Mouse (Mus musculus): ENCODE results near the gene Zfp583. TPM values are rescaled to one million over a fixed set of nuclear protein-coding genes. Genes with fewer than 3 reads are reported as not detected.
"Not testable (repeated sequence)": the region's sequence is repeated elsewhere in the genome, so short reads cannot be mapped to it uniquely, and the experiment has no call there.

Zfp583 gene
- polyA plus RNA-seq, 1 experiment from 2014 or later, result 7.3 TPM

- Histone ChIP-seq H3K4me2 (no peak overlapping the region), H3K9ac (no peak overlapping the region), H3K27me3 (no peaks in the 10 kb centered on the region), H3K4me3 (no peak overlapping the region), H3K27ac (no peak overlapping the region), H3K4me1 (peaks cover 5% of the 10 kb centered on the region; the same call in 1 of the 2 replicates), H3K9me3 (no peaks in the 10 kb centered on the region), H3K36me3 (no peaks in the 10 kb centered on the region)
- 52% methylated on average over 10 of the region's 10 CpGs for WGBS
- no peak for ATAC-seq (ENCODE audit: borderline replicate concordance, extremely low read depth, low FRiP score, low TSS enrichment)
Measured at GRCm38 (mm10) chr7:6358937-6359590, 28.0 kb upstream of the Zfp583 start.

- H3K27me3 ChIP-seq, result no peaks in the 10 kb centered on the region
- peaks cover 5% of the 10 kb centered on the region; the same call in 1 of the 2 replicates for H3K4me1 ChIP-seq
- no peaks in the 10 kb centered on the region for H3K36me3 ChIP-seq
- 46% methylated on average over 2 of the region's 2 CpGs for WGBS
- H3K4me3 ChIP-seq, result no peak overlapping the region
- H3K9me3 ChIP-seq, result no peaks in the 10 kb centered on the region
- H3K4me2 ChIP-seq, result no peak overlapping the region
- no peak overlapping the region for H3K27ac ChIP-seq
- no peak for ATAC-seq (ENCODE audit: borderline replicate concordance, extremely low read depth, low FRiP score, low TSS enrichment)
- no peak overlapping the region for H3K9ac ChIP-seq
Measured at GRCm38 (mm10) chr7:6358121-6358520, 27.0 kb upstream of the Zfp583 start.

- H3K27me3 ChIP-seq, result no peaks in the 10 kb centered on the region
- H3K4me3 ChIP-seq, result peak overlapping the region; percentile 60
- H3K4me2 ChIP-seq, result peak overlapping the region; percentile 52
- no peaks in the 10 kb centered on the region for H3K36me3 ChIP-seq
- H3K9me3 ChIP-seq, result no peaks in the 10 kb centered on the region
- 27% methylated on average over 10 of the region's 10 CpGs for WGBS
- no peak overlapping the region for H3K27ac ChIP-seq
- H3K9ac ChIP-seq, result no peak overlapping the region
- peaks cover 4% of the 10 kb centered on the region; the same call in 1 of the 2 replicates for H3K4me1 ChIP-seq
- ATAC-seq (ENCODE audit: borderline replicate concordance, extremely low read depth, low FRiP score, low TSS enrichment), result peak; percentile 6; the same call in 1 of the 2 replicates
Measured at GRCm38 (mm10) chr7:6344124-6344523, 13.0 kb upstream of the Zfp583 start.

DNA sequence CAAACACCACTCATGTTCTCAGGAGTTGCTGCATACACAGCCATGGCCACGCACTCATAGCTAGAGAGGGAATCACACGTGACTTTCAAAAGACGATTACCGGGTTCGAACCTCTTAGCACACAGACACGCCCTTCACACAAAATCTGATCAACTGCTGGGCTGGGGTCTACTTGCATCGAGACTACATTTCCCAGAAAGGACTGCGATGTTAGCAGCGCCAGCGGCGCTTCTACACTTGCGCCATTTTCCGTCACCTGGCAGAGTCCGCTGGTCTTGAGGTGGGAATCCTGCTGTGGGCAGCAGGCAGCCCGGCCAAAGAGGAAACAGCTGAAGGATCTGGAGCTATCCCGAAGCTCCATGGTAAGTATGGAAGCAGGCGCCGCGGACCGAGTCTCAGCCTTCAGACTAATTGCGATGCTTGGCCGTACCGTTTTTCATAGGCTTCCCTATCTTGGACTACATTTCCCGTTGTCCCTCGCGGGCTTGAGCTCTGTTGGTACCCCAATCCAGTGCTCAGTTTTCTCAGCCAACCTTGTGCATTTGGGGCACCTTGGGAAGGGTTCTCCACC is 12.5 kb upstream of the Zfp583 start, which contains the start of gene Gm3854:
Gm3854 (plus strand) TSS at position 259 of the 571 bp plus-strand sequence.
- under 1% methylated on average over 26 of the region's 26 CpGs for WGBS
- Histone ChIP-seq H3K4me3 (peak within 1 kb of the TSS; percentile 60), H3K27ac (no peak within 1 kb of the TSS), H3K36me3 (no peaks in the 10 kb centered on the region), H3K4me2 (peak within 1 kb of the TSS; percentile 52), H3K4me1 (peaks cover 4% of the 10 kb centered on the region; the same call in 1 of the 2 replicates), H3K27me3 (no peaks in the 10 kb centered on the region), H3K9me3 (no peaks in the 10 kb centered on the region), H3K9ac (peak within 1 kb of the TSS; percentile 45)
- peak; percentile 89 for ATAC-seq (ENCODE audit: borderline replicate concordance, extremely low read depth, low FRiP score, low TSS enrichment)

GRCm38 (mm10) chr7:6339865-6340264 is 8.8 kb upstream of the Zfp583 start:
- H3K4me1 ChIP-seq, result peaks cover 4% of the 10 kb centered on the region; the same call in 1 of the 2 replicates
- H3K9me3 ChIP-seq, result no peaks in the 10 kb centered on the region
- no peak overlapping the region for H3K27ac ChIP-seq
- no peak overlapping the region for H3K4me2 ChIP-seq
- H3K9ac ChIP-seq, result no peak overlapping the region
- H3K36me3 ChIP-seq, result no peaks in the 10 kb centered on the region
- no peaks in the 10 kb centered on the region for H3K27me3 ChIP-seq
- WGBS, result 76% methylated on average over 5 of the region's 5 CpGs
- H3K4me3 ChIP-seq, result no peak overlapping the region
- no peak for ATAC-seq (ENCODE audit: borderline replicate concordance, extremely low read depth, low FRiP score, low TSS enrichment)

- H3K4me3 ChIP-seq, result peak overlapping the region; percentile 59
- WGBS, result 10% methylated on average over 23 of the region's 23 CpGs
- peak overlapping the region; percentile 69 for H3K4me2 ChIP-seq
- ATAC-seq (ENCODE audit: borderline replicate concordance, extremely low read depth, low FRiP score, low TSS enrichment), result peak; percentile 78
- no peaks in the 10 kb centered on the region for H3K27me3 ChIP-seq
- peak overlapping the region; percentile 76 for H3K27ac ChIP-seq
- H3K9ac ChIP-seq, result peak overlapping the region; percentile 71
- peaks cover 13% of the 10 kb centered on the region for H3K4me1 ChIP-seq
- H3K36me3 ChIP-seq, result no peaks in the 10 kb centered on the region
- H3K9me3 ChIP-seq, result no peaks in the 10 kb centered on the region
Measured at GRCm38 (mm10) chr7:6330458-6331232, 440 bp downstream of the Zfp583 start.

DNA sequence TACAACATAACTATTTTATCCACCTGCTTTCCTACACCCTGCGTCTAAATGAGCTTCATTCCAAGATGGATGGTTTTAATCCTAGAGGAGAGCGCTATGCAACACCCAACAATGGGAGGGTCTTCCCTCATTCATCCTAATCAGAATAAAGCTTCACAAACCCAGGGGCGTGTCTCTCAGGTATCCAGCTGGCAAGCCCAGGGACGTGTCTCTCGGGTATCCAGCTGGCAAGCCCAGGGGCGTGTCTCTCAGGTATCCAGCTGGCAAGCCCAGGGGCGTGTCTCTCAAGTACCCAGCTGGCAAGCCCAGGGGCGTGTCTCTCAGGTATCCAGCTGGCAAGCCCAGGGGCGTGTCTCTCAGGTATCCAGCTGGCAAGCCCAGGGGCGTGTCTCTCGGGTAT is 30.3 kb downstream of the Zfp583 start:
- not testable (repeated sequence) for H3K4me2 ChIP-seq; H3K9ac ChIP-seq; ATAC-seq (ENCODE audit: borderline replicate concordance, extremely low read depth, low FRiP score, low TSS enrichment); H3K9me3 ChIP-seq; H3K27me3 ChIP-seq; H3K4me1 ChIP-seq; H3K4me3 ChIP-seq; H3K27ac ChIP-seq
- H3K36me3 ChIP-seq, result peaks cover 14% of the 10 kb centered on the region
- 60% methylated on average over 11 of the region's 11 CpGs for WGBS

- H3K4me1 ChIP-seq; H3K27ac ChIP-seq; H3K4me2 ChIP-seq; H3K9me3 ChIP-seq; H3K36me3 ChIP-seq; ATAC-seq (ENCODE audit: borderline replicate concordance, extremely low read depth, low FRiP score, low TSS enrichment); H3K27me3 ChIP-seq; H3K9ac ChIP-seq; H3K4me3 ChIP-seq: not testable (repeated sequence)
- 85% methylated on average over 6 of the region's 6 CpGs for WGBS
Measured at GRCm38 (mm10) chr7:6291121-6291520, 40.0 kb downstream of the Zfp583 start.

DNA sequence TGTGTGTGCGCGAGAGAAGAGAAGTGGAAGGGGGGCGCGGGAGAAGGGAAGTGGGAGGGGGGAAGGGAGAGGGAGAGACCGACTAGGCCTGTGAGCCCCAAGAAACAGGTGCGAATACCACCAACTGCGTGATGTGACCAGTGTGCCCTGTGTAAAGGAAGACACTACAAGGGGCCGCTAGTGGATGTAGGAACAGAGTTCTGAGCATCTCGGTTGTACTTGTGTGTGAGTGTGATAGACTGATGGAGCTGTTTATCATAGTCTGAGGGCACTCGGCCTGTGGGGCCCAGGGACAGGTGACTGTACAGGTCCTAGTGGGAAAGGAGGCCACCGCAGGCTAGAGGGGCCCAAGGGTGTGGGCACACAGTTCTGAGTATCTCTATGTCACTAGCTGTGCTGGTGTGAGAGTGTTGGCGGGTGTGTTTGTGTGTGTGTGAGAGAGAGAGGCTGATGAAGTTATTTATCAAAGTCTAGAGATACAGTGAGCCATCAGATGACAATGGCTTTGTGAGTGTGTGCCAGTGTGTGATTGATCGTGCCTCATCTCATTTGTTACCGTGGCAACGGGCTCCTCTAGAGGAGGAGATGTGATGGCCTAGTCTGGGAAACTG is 44.1 kb downstream of the Zfp583 start:
- H3K27ac ChIP-seq, result no peak overlapping the region
- peak overlapping the region; percentile 43 for H3K9ac ChIP-seq
- peak overlapping the region; percentile 74 for H3K4me2 ChIP-seq
- no peaks in the 10 kb centered on the region for H3K9me3 ChIP-seq
- H3K36me3 ChIP-seq, result no peaks in the 10 kb centered on the region
- 15% methylated on average over 15 of the region's 15 CpGs for WGBS
- H3K4me1 ChIP-seq, result peaks cover 18% of the 10 kb centered on the region
- H3K27me3 ChIP-seq, result no peaks in the 10 kb centered on the region
- H3K4me3 ChIP-seq, result peak overlapping the region; percentile 59
- peak; percentile 2; the same call in 1 of the 2 replicates for ATAC-seq (ENCODE audit: borderline replicate concordance, extremely low read depth, low FRiP score, low TSS enrichment)

- WGBS, result 3% methylated on average over 49 of the region's 50 CpGs
- Histone ChIP-seq H3K36me3 (no peaks in the 10 kb centered on the region), H3K4me2 (peak within 1 kb of the TSS; percentile 74), H3K9me3 (no peaks in the 10 kb centered on the region), H3K4me3 (peak within 1 kb of the TSS; percentile 59), H3K27ac (peak within 1 kb of the TSS; percentile 86), H3K9ac (peak within 1 kb of the TSS; percentile 49), H3K27me3 (no peaks in the 10 kb centered on the region), H3K4me1 (peaks cover 18% of the 10 kb centered on the region)
- ATAC-seq (ENCODE audit: borderline replicate concordance, extremely low read depth, low FRiP score, low TSS enrichment), result peak; percentile 90
Measured at GRCm38 (mm10) chr7:6285842-6286705, 45.0 kb downstream of the Zfp583 start, which contains the start of gene Zfp667. Gene Zfp667, plus strand, starts transcription at chr7:6286579.

DNA sequence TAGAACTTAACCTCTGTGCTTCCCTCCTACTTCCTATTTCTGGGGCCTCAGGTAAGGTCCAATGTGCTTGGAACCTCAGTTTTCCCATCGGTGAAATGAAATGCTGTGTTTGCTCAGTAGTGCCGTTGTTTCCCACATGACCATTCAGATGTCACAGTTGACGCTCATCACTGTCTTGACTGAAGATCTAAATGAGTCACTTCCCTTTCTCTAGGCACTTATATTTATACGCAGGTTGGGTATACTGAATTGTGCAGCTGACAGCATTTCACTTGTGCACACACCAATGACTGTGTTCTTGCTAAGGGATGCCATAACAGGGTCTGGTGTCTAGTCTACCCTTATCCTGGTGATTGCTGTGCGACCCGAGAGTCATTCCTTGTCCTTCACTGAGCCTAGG is 45.7 kb downstream of the Zfp583 start:
- 0 out of 2 replicates have a peak overlapping the region, but pooled peaks have one; percentile 86 for H3K27ac ChIP-seq
- no peaks in the 10 kb centered on the region for H3K27me3 ChIP-seq
- ATAC-seq (ENCODE audit: borderline replicate concordance, extremely low read depth, low FRiP score, low TSS enrichment), result no peak
- no peak overlapping the region for H3K4me3 ChIP-seq
- no peak overlapping the region for H3K9ac ChIP-seq
- H3K4me2 ChIP-seq, result 0 out of 2 replicates have a peak overlapping the region, but pooled peaks have one; percentile 74
- no peaks in the 10 kb centered on the region for H3K9me3 ChIP-seq
- WGBS, result 84% methylated on average over 6 of the region's 6 CpGs
- no peaks in the 10 kb centered on the region for H3K36me3 ChIP-seq
- peaks cover 18% of the 10 kb centered on the region for H3K4me1 ChIP-seq

Measured in lung, embryonic 15.5 days (tissue).